Mouse (Mus musculus): ENCODE measurements at regions not wholly inside any gene's neighbourhood (a gene's known extent, or its start where the extent isn't known, plus 50 kb on each side); places are given as distances from the start of the nearest gene placed in this dataset.
"Not testable (repeated sequence)": the region's sequence is repeated elsewhere in the genome, so short reads cannot be mapped to it uniquely, and the experiment has no call there.

GRCm38 (mm10) chr17:9066633-9067032 lies 78.5 kb downstream of the 1700010I14Rik start:
- not testable (repeated sequence) for DNase-seq (ENCODE audit: low spot score, missing footprints); H3K27ac ChIP-seq (ENCODE audit: low read depth, low read length); H3K4me1 ChIP-seq (ENCODE audit: control insufficient read depth, insufficient read depth, low read length); H3K4me3 ChIP-seq (ENCODE audit: low read depth, low read length); H3K36me3 ChIP-seq (ENCODE audit: control insufficient read depth, insufficient read depth, low read length); ATAC-seq (ENCODE audit: low FRiP score); H3K4me2 ChIP-seq; H3K27me3 ChIP-seq (ENCODE audit: control insufficient read depth, insufficient read depth, low read length); H3K9ac ChIP-seq (ENCODE audit: low read length); H3K9me3 ChIP-seq (ENCODE audit: control insufficient read depth, low read length)
- 25% methylated on average over 2 of the region's 2 CpGs for WGBS

GRCm38 (mm10) chr17:9068859-9069602 lies 80.9 kb downstream of the 1700010I14Rik start:
- Histone ChIP-seq H3K4me1 (ENCODE audit: control insufficient read depth, insufficient read depth, low read length) (no peaks in the 10 kb centered on the region), H3K4me3 (ENCODE audit: low read depth, low read length) (no peak overlapping the region), H3K27ac (ENCODE audit: low read depth, low read length) (no peak overlapping the region), H3K27me3 (ENCODE audit: control insufficient read depth, insufficient read depth, low read length) (no peaks in the 10 kb centered on the region), H3K4me2 (no peak overlapping the region), H3K9me3 (ENCODE audit: control insufficient read depth, low read length) (no peaks in the 10 kb centered on the region), H3K36me3 (ENCODE audit: control insufficient read depth, insufficient read depth, low read length) (no peaks in the 10 kb centered on the region), H3K9ac (ENCODE audit: low read length) (no peak overlapping the region)
- DNase-seq (ENCODE audit: low spot score, missing footprints), result no peak
- 91% methylated on average over 5 of the region's 5 CpGs for WGBS
- ATAC-seq (ENCODE audit: low FRiP score), result no peak

GRCm38 (mm10) chr17:9083629-9084028 lies 95.5 kb downstream of the 1700010I14Rik start:
- H3K9ac ChIP-seq (ENCODE audit: low read length), result no peak overlapping the region
- WGBS, result 93% methylated on average over 5 of the region's 5 CpGs
- no peak overlapping the region for H3K27ac ChIP-seq (ENCODE audit: low read depth, low read length)
- H3K4me1 ChIP-seq (ENCODE audit: control insufficient read depth, insufficient read depth, low read length), result no peaks in the 10 kb centered on the region
- no peak overlapping the region for H3K4me3 ChIP-seq (ENCODE audit: low read depth, low read length)
- DNase-seq (ENCODE audit: low spot score, missing footprints) (no peak), ATAC-seq (ENCODE audit: low FRiP score) (no peak)
- no peak overlapping the region for H3K4me2 ChIP-seq
- H3K27me3 ChIP-seq (ENCODE audit: control insufficient read depth, insufficient read depth, low read length), result no peaks in the 10 kb centered on the region
- no peaks in the 10 kb centered on the region for H3K9me3 ChIP-seq (ENCODE audit: control insufficient read depth, low read length)
- no peaks in the 10 kb centered on the region for H3K36me3 ChIP-seq (ENCODE audit: control insufficient read depth, insufficient read depth, low read length)

GRCm38 (mm10) chr17:9127866-9128265 lies 139.7 kb downstream of the 1700010I14Rik start:
- no peak overlapping the region for H3K27ac ChIP-seq (ENCODE audit: low read depth, low read length)
- no peaks in the 10 kb centered on the region for H3K9me3 ChIP-seq (ENCODE audit: control insufficient read depth, low read length)
- no peaks in the 10 kb centered on the region for H3K4me1 ChIP-seq (ENCODE audit: control insufficient read depth, insufficient read depth, low read length)
- no peaks in the 10 kb centered on the region for H3K27me3 ChIP-seq (ENCODE audit: control insufficient read depth, insufficient read depth, low read length)
- no peak for ATAC-seq (ENCODE audit: low FRiP score)
- 65% methylated on average over 8 of the region's 8 CpGs for WGBS
- no peak overlapping the region for H3K4me3 ChIP-seq (ENCODE audit: low read depth, low read length)
- no peak overlapping the region for H3K9ac ChIP-seq (ENCODE audit: low read length)
- H3K36me3 ChIP-seq (ENCODE audit: control insufficient read depth, insufficient read depth, low read length), result no peaks in the 10 kb centered on the region
- no peak overlapping the region for H3K4me2 ChIP-seq
- no peak for DNase-seq (ENCODE audit: low spot score, missing footprints)

GRCm38 (mm10) chr17:9145605-9146223 lies 157.6 kb downstream of the 1700010I14Rik start:
- H3K36me3 ChIP-seq (ENCODE audit: control insufficient read depth, insufficient read depth, low read length), result no peaks in the 10 kb centered on the region
- H3K4me3 ChIP-seq (ENCODE audit: low read depth, low read length), result no peak overlapping the region
- 68% methylated on average over 6 of the region's 6 CpGs for WGBS
- no peaks in the 10 kb centered on the region for H3K27me3 ChIP-seq (ENCODE audit: control insufficient read depth, insufficient read depth, low read length)
- no peaks in the 10 kb centered on the region for H3K9me3 ChIP-seq (ENCODE audit: control insufficient read depth, low read length)
- ATAC-seq (ENCODE audit: low FRiP score) (no peak), DNase-seq (ENCODE audit: low spot score, missing footprints) (no peak)
- no peak overlapping the region for H3K9ac ChIP-seq (ENCODE audit: low read length)
- H3K4me2 ChIP-seq, result no peak overlapping the region
- no peak overlapping the region for H3K27ac ChIP-seq (ENCODE audit: low read depth, low read length)
- no peaks in the 10 kb centered on the region for H3K4me1 ChIP-seq (ENCODE audit: control insufficient read depth, insufficient read depth, low read length)

GRCm38 (mm10) chr17:9150654-9151053 lies 162.5 kb downstream of the 1700010I14Rik start:
- 96% methylated on average over 1 of the region's 1 CpGs for WGBS
- H3K9ac ChIP-seq (ENCODE audit: low read length), result no peak overlapping the region
- ATAC-seq (ENCODE audit: low FRiP score), result no peak
- no peak overlapping the region for H3K4me2 ChIP-seq
- no peaks in the 10 kb centered on the region for H3K9me3 ChIP-seq (ENCODE audit: control insufficient read depth, low read length)
- H3K27me3 ChIP-seq (ENCODE audit: control insufficient read depth, insufficient read depth, low read length), result no peaks in the 10 kb centered on the region
- H3K27ac ChIP-seq (ENCODE audit: low read depth, low read length), result no peak overlapping the region
- H3K4me3 ChIP-seq (ENCODE audit: low read depth, low read length), result no peak overlapping the region
- H3K4me1 ChIP-seq (ENCODE audit: control insufficient read depth, insufficient read depth, low read length), result no peaks in the 10 kb centered on the region
- H3K36me3 ChIP-seq (ENCODE audit: control insufficient read depth, insufficient read depth, low read length), result no peaks in the 10 kb centered on the region
- DNase-seq (ENCODE audit: low spot score, missing footprints), result no peak

- no peaks in the 10 kb centered on the region for H3K27me3 ChIP-seq (ENCODE audit: control insufficient read depth, insufficient read depth, low read length)
- ATAC-seq (ENCODE audit: low FRiP score), result no peak
- no peaks in the 10 kb centered on the region for H3K36me3 ChIP-seq (ENCODE audit: control insufficient read depth, insufficient read depth, low read length)
- no peaks in the 10 kb centered on the region for H3K9me3 ChIP-seq (ENCODE audit: control insufficient read depth, low read length)
- H3K4me1 ChIP-seq (ENCODE audit: control insufficient read depth, insufficient read depth, low read length), result no peaks in the 10 kb centered on the region
- no peak for DNase-seq (ENCODE audit: low spot score, missing footprints)
- WGBS, result 88% methylated on average over 6 of the region's 6 CpGs
- no peak overlapping the region for H3K4me2 ChIP-seq
- H3K27ac ChIP-seq (ENCODE audit: low read depth, low read length), result no peak overlapping the region
- H3K4me3 ChIP-seq (ENCODE audit: low read depth, low read length), result no peak overlapping the region
- no peak overlapping the region for H3K9ac ChIP-seq (ENCODE audit: low read length)
Measured at GRCm38 (mm10) chr17:9162148-9162547, 174.0 kb downstream of the 1700010I14Rik start.

- no peaks in the 10 kb centered on the region for H3K36me3 ChIP-seq (ENCODE audit: control insufficient read depth, insufficient read depth, low read length)
- no peak overlapping the region for H3K4me2 ChIP-seq
- no peaks in the 10 kb centered on the region for H3K9me3 ChIP-seq (ENCODE audit: control insufficient read depth, low read length)
- DNase-seq (ENCODE audit: low spot score, missing footprints) (no peak), ATAC-seq (ENCODE audit: low FRiP score) (no peak)
- H3K9ac ChIP-seq (ENCODE audit: low read length), result no peak overlapping the region
- no peak overlapping the region for H3K4me3 ChIP-seq (ENCODE audit: low read depth, low read length)
- H3K27me3 ChIP-seq (ENCODE audit: control insufficient read depth, insufficient read depth, low read length), result no peaks in the 10 kb centered on the region
- 95% methylated on average over 5 of the region's 5 CpGs for WGBS
- peaks cover under 1% of the 10 kb centered on the region; the same call in 1 of the 2 replicates for H3K4me1 ChIP-seq (ENCODE audit: control insufficient read depth, insufficient read depth, low read length)
- H3K27ac ChIP-seq (ENCODE audit: low read depth, low read length), result no peak overlapping the region
Measured at GRCm38 (mm10) chr17:9162676-9163075, 174.5 kb downstream of the 1700010I14Rik start.

GRCm38 (mm10) chr17:9163285-9163684 lies 175.2 kb downstream of the 1700010I14Rik start:
- Histone ChIP-seq H3K9ac (ENCODE audit: low read length) (no peak overlapping the region), H3K4me2 (no peak overlapping the region), H3K4me3 (ENCODE audit: low read depth, low read length) (no peak overlapping the region), H3K36me3 (ENCODE audit: control insufficient read depth, insufficient read depth, low read length) (no peaks in the 10 kb centered on the region), H3K9me3 (ENCODE audit: control insufficient read depth, low read length) (no peaks in the 10 kb centered on the region), H3K4me1 (ENCODE audit: control insufficient read depth, insufficient read depth, low read length) (peaks cover 7% of the 10 kb centered on the region), H3K27ac (ENCODE audit: low read depth, low read length) (no peak overlapping the region), H3K27me3 (ENCODE audit: control insufficient read depth, insufficient read depth, low read length) (no peaks in the 10 kb centered on the region)
- WGBS, result 93% methylated on average over 3 of the region's 3 CpGs
- DNase-seq (ENCODE audit: low spot score, missing footprints), result no peak
- no peak for ATAC-seq (ENCODE audit: low FRiP score)

Measured in midbrain, embryonic 11.5 days (tissue).